Mouse (Mus musculus): ENCODE results near the gene Fibp.

Gene Fibp

DNA sequence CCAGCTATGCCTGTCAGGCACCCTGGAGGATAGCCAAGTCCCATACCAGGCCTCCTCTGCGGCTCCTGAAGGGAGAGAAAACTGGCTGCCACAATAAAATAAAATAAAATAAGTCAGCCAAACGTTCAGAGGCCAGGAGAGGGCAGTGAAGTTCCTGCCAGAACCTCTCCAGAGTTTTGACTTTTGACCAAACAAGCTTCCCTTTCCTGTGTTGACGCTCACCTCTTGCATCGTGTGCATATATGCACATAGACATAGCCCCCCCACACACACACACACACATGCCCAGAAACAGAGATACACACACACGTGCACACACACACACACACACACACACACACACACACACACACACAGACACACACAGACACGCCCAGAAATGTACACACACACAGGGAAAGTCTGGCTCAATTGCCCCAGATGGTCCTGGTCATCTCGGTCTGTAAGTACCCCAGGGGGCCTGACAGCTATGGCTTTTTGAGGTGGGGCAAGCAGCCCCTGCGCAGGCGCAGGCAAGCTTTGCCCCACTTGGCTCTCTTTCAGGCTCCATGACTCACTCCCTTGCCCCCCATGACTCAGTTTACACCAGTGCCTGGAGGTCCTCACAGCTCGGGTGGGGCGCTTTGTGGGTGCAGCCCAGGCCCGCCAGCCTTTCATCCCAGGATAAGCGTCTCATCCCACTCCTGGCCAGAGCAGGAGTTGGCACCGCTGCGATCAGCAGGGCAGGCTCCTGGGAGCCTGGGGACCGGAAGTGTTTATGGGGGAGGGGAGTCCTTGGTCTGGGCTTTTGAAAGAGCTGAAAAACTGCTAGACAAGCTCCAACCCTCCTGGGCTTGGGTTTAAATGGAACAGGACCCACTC lies 27.2 kb upstream of the Fibp start:
- peak; percentile 41 for DNase-seq (ENCODE audit: low spot score)

DNA sequence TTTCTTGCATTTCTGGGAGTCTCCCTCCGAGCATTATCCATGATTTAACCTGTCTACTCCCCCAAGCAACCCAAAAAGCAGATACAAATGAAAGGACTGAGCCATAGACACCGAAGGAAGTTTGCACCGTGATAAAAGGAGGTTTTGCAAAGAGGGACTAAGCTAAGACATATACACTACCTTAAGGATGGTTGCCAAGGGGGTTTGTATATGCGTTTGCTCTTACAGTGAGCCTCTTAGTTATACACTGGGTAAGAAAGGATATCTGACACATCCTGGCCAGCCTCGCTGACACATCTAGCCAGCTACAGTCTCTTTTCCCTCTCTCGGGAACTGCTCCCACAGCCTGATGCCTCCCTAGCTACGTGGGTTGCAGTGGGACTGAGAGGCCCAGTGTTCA lies 26.5 kb upstream of the Fibp start:
- DNase-seq (ENCODE audit: low spot score): no peak

- no peak for DNase-seq (ENCODE audit: low spot score)
These were observed 16.0 kb upstream of the Fibp start for GRCm38 (mm10) chr19:5444371-5444908.

GRCm38 (mm10) chr19:5444954-5445353 lies 15.5 kb upstream of the Fibp start:
- DNase-seq (ENCODE audit: low spot score): no peak

GRCm38 (mm10) chr19:5445747-5446146 lies 14.7 kb upstream of the Fibp start:
- no peak for DNase-seq (ENCODE audit: low spot score)

DNA sequence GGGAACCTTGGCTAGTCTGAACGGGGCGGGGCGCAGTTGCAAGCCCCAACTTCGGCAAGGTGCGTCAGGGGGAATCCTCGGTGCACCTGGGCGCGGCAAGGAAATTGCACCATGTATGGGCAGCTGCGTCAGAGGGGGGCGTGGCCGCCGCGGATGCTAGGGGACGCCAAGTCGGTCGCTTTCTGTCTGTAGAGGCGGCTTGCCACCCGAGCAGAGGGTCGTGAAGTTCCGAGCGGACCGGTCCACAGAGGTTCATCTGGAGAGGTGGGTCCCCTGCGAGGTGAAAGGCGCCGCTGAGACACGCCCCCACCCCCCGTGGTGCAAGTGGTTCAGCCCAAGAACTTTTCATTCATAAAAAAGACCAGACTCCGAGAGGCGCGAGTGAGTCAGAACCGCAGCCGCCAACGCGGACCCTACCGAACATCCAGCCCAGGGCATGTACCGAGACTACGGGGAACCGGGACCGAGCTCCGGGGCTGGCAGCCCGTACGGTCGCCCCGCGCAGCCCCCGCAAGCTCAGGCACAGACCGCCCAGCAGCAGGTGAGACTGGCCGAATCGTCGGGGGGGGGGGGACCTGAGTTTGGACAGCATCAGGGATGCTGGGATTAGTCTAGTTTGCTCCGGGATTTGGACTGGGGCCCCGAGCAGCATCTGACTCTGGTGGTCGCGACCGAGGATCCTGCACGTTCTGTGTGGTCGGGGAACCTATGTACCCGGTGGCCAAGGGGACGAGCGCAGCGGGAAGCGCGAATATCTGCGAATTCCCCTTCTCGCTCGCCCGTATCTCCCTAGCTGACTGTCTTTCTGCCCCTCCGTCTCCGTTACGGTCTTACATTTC lies 12.7 kb upstream of the Fibp start, which contains the start of gene Fosl1:
Gene Fosl1, plus strand, starts transcription at position 33 of the 839 bp plus-strand sequence.
- DNase-seq (ENCODE audit: low spot score): peak; percentile 76

- no peak for DNase-seq (ENCODE audit: low spot score)
These were observed 11.9 kb upstream of the Fibp start for GRCm38 (mm10) chr19:5448354-5449150.

- no peak for DNase-seq (ENCODE audit: low spot score)
These were observed 10.7 kb upstream of the Fibp start for GRCm38 (mm10) chr19:5449673-5450072.

DNA sequence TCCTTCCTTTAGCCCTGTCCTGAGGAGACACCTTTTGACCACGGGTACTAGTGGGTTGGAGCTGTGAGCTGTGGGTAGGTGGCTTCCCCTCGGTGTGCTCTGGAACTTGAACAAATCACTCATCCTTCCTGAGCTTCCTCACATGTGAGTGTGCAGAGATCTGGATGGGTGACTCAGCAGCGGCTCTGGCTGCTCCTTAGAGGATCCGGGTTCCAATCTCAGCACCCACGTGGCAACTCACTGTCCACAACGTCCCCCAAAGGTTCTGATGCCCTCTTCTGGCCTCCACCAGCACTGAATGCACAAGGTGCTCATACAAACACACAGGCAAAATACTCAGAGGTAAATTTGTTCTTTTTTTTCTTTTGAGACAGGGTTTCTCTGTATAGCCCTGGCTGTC lies 8.6 kb upstream of the Fibp start:
- DNase-seq (ENCODE audit: low spot score): no peak

- no peak for DNase-seq (ENCODE audit: low spot score)
These were observed 5.4 kb upstream of the Fibp start for GRCm38 (mm10) chr19:5455037-5455436.

- no peak for DNase-seq (ENCODE audit: low spot score)
These were observed 4.8 kb upstream of the Fibp start for GRCm38 (mm10) chr19:5455568-5455967.

GRCm38 (mm10) chr19:5456241-5456921 lies 4.0 kb upstream of the Fibp start:
- no peak for DNase-seq (ENCODE audit: low spot score)

- DNase-seq (ENCODE audit: low spot score): peak; percentile 94
These were observed 3.3 kb upstream of the Fibp start for GRCm38 (mm10) chr19:5456922-5457745.

GRCm38 (mm10) chr19:5457746-5458442 lies 2.5 kb upstream of the Fibp start, which contains the start of gene Ccdc85b:
Ccdc85b (minus strand) TSS chr19:5457894.
- DNase-seq (ENCODE audit: low spot score): no peak

GRCm38 (mm10) chr19:5459019-5459418 lies 1.4 kb upstream of the Fibp start:
- no peak for DNase-seq (ENCODE audit: low spot score)

DNA sequence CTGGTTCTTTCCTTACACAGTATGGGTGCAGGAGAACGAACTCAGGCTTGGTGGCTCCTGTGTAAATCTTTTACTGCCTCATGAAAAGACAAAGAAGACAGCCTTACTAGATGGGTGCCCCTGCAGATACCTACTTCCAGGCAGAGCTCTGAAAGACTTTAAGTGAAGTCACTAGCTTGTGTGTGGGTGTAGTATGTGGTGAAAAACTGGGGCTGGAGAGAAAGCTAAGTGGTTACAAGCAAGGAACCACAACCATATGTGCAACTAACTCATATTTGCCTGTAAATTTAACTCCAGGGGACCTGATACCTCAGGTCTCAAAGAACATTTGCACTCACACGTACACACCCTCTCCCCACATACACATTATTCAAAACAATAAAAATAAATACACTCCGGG lies 519 bp upstream of the Fibp start:
- no peak for DNase-seq (ENCODE audit: low spot score)

DNA sequence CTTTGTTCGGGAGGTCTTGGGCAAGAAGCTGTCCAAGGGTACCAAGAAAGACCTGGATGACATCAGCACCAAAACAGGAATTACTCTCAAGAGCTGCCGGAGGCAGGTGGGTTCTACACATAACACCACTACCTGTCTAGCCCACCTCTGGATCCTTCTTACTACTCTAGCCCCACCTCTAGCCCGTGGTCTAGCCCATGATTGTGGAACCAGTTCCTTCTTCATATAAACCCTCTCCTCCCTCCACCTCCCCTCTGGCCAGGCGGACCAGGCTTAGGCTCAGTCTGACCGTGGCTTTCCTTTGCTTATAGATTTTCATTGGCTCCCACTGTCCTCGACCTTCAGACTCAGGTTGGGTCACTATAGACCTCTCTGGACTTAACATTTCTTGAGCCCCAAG lies 996 bp downstream of the Fibp start:
- DNase-seq (ENCODE audit: low spot score): no peak

- DNase-seq (ENCODE audit: low spot score): no peak
These were observed 2.8 kb downstream of the Fibp start for GRCm38 (mm10) chr19:5463212-5463611.

GRCm38 (mm10) chr19:5463791-5464562 lies 3.6 kb downstream of the Fibp start:
- no peak for DNase-seq (ENCODE audit: low spot score)
